Mouse (Mus musculus) hindbrain, postnatal 0 days (tissue): Measurements from ENCODE around the gene Hhipl1. TPM values are rescaled to one million over a fixed set of nuclear protein-coding genes. Genes with fewer than 3 reads are reported as not detected.

Experiments
- ATAC-seq: fragments of 200-750 bp; cut with Nextera tagmentation; 2 replicates; pipeline ENCODE4 v1.8.0; 2017; ENCODE audit warnings: mild to moderate bottlenecking, moderate TSS enrichment, moderate library complexity
- DNase-seq: peaks from one replicate; pipeline ENCODE4 v3.0.0-alpha.2; 2015; ENCODE audit warnings: low spot score
- H3K27ac ChIP-seq: fragments of 300-500 bp; sonication (generic); 2 replicates; pipeline ENCODE4 v1.5.1; 2014; ENCODE audit warnings: mild to moderate bottlenecking
- H3K27me3 ChIP-seq: fragments of 300-500 bp; sonication (generic); 2 replicates; pipeline ENCODE4 v1.6.1; 2014; ENCODE audit warnings: low read length, mixed read lengths; ENCODE audit not compliant: insufficient read depth
- H3K36me3 ChIP-seq: fragments of 300-500 bp; sonication (generic); 2 replicates; pipeline ENCODE4 v1.6.1; 2014; ENCODE audit warnings: low read length, mixed read lengths; ENCODE audit not compliant: insufficient read depth
- H3K4me1 ChIP-seq: fragments of 300-500 bp; sonication (generic); 2 replicates; pipeline ENCODE4 v1.6.1; 2014; ENCODE audit warnings: antibody characterized with exemption, low read length, mixed read lengths; ENCODE audit not compliant: insufficient read depth
- H3K4me2 ChIP-seq: fragments of 300-500 bp; sonication (generic); 2 replicates; pipeline ENCODE4 v1.6.1; 2014; ENCODE audit warnings: low read depth, mild to moderate bottlenecking, low read length, moderate library complexity, mixed read lengths
- H3K4me3 ChIP-seq: fragments of 300-500 bp; sonication (generic); 2 replicates; pipeline ENCODE4 v1.5.1; 2014; ENCODE audit warnings: low read length
- H3K9ac ChIP-seq: fragments of 300-500 bp; sonication (generic); replicated peaks from 2 replicates; pipeline ENCODE4 v1.6.1; 2014; ENCODE audit warnings: mild to moderate bottlenecking, low read length, moderate library complexity, mixed read lengths
- H3K9me3 ChIP-seq: fragments of 300-500 bp; sonication (generic); 2 replicates; pipeline ENCODE4 v1.6.1; 2016; ENCODE audit warnings: low read length, mixed read lengths
- CTCF ChIP-seq: IDR thresholded peaks from 2 replicates; pipeline ENCODE4 v1.5.1; 2016; ENCODE audit warnings: antibody characterized with exemption, control low read depth, low read depth
- WGBS: fragments of 180-500 bp; shearing (Covaris S2); extraction: QIAGEN DNeasy Blood & Tissue Kit; methylation state at CpG from one replicate; pipeline ENCODE4 v1.1.7; 2014; 5-methylcytosine and 5-hydroxymethylcytosine counted together
- polyA plus RNA-seq: library from polyadenylated mRNA; unstranded; fragments of >200 nt; fragmentation: Nextera tagmentation; extraction: Ambion mirVana; gene quantifications from 2 replicates; pipeline ENCODE4 v1.2.1, GENCODE M21; 2015
- total RNA-seq: library from RNA; depleted of rRNA; stranded (reverse); fragments of >200 nt; gene quantifications from 2 replicates; pipeline ENCODE4 v1.2.3, GENCODE M21; 2014

Hhipl1 gene
- total and polyA plus RNA-seq, 2 experiments from 2014 or later, result 3.2 to 10.2 TPM

- H3K27ac ChIP-seq, result no peak overlapping the region
- no peaks in the 10 kb centered on the region for H3K9me3 ChIP-seq
- H3K36me3 ChIP-seq, result no peaks in the 10 kb centered on the region
- H3K9ac ChIP-seq, result no peak overlapping the region
- DNase-seq (peak; percentile 52), ATAC-seq (no peak)
- H3K27me3 ChIP-seq, result no peaks in the 10 kb centered on the region
- TF ChIP-seq CTCF, result peak; percentile 72
- WGBS, result 31% methylated on average over 14 of the region's 14 CpGs
- H3K4me2 ChIP-seq, result no peak overlapping the region
- H3K4me3 ChIP-seq, result no peak overlapping the region
- H3K4me1 ChIP-seq, result 0 out of 2 replicates have a peak, but pooled peaks cover 3% of the 10 kb centered on the region
Observed at GRCm38 (mm10) chr12:108307553-108307952, 1.5 kb downstream of the Hhipl1 start.

- Histone ChIP-seq H3K9ac (no peak overlapping the region), H3K9me3 (no peaks in the 10 kb centered on the region), H3K4me1 (0 out of 2 replicates have a peak, but pooled peaks cover 3% of the 10 kb centered on the region), H3K27ac (no peak overlapping the region), H3K36me3 (no peaks in the 10 kb centered on the region), H3K4me2 (no peak overlapping the region), H3K4me3 (no peak overlapping the region), H3K27me3 (no peaks in the 10 kb centered on the region)
- ATAC-seq (no peak), DNase-seq (no peak)
- 75% methylated on average over 16 of the region's 16 CpGs for WGBS
- no peak for TF ChIP-seq CTCF
Observed at GRCm38 (mm10) chr12:108308363-108308856, 2.3 kb downstream of the Hhipl1 start.

DNA sequence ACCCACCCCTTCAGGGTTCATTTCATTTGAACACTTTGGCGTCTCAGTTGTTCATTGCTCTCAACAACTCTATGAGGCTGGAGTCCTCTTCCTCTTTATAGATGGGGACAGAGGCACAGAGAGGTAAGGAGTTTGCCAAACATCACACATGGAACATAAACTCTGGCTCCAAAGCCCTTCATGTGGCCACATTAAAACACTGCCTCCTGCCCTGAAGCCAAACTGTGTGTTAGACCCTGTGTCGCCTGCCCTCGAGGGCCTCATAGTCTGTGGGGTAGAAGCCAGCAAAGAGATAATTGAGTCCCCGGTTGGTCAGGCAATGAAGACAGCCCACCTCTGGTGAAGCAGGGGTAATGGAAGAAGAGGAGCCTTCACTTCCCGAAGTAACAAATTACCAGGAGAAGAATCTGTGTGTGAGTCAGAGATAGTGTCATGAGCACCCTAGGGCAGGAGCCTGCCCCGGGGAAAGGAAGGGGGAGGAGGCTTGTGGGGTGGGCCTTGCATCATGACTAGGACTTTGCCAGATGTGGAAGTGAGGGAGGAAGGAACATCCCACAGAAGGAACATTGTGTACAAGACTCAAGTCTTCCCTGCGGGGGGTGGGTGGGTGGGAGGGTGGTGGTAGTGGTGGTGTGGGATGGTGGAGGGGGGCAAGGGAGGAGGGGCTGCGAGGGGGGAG lies 3.2 kb downstream of the Hhipl1 start:
- TF ChIP-seq CTCF, result no peak
- ATAC-seq, result no peak
- Histone ChIP-seq H3K27me3 (no peaks in the 10 kb centered on the region), H3K4me1 (0 out of 2 replicates have a peak, but pooled peaks cover 3% of the 10 kb centered on the region), H3K36me3 (no peaks in the 10 kb centered on the region), H3K9me3 (no peaks in the 10 kb centered on the region), H3K4me2 (no peak overlapping the region), H3K9ac (no peak overlapping the region), H3K27ac (no peak overlapping the region), H3K4me3 (no peak overlapping the region)
- no peak for DNase-seq
- 61% methylated on average over 8 of the region's 8 CpGs for WGBS

- H3K27ac ChIP-seq, result no peak overlapping the region
- H3K9ac ChIP-seq, result no peak overlapping the region
- no peak overlapping the region for H3K4me3 ChIP-seq
- H3K9me3 ChIP-seq, result no peaks in the 10 kb centered on the region
- no peaks in the 10 kb centered on the region for H3K36me3 ChIP-seq
- TF ChIP-seq CTCF, result no peak
- DNase-seq (no peak), ATAC-seq (no peak)
- H3K4me1 ChIP-seq, result 0 out of 2 replicates have a peak, but pooled peaks cover 3% of the 10 kb centered on the region
- H3K4me2 ChIP-seq, result no peak overlapping the region
- H3K27me3 ChIP-seq, result no peaks in the 10 kb centered on the region
- WGBS, result 87% methylated on average over 4 of the region's 4 CpGs
Observed at GRCm38 (mm10) chr12:108310041-108310440, 4.0 kb downstream of the Hhipl1 start.

- Histone ChIP-seq H3K36me3 (no peaks in the 10 kb centered on the region), H3K9ac (no peak overlapping the region), H3K27ac (no peak overlapping the region), H3K4me3 (no peak overlapping the region), H3K27me3 (no peaks in the 10 kb centered on the region), H3K4me1 (0 out of 2 replicates have a peak, but pooled peaks cover 3% of the 10 kb centered on the region), H3K9me3 (no peaks in the 10 kb centered on the region), H3K4me2 (no peak overlapping the region)
- ATAC-seq (no peak), DNase-seq (no peak)
- TF ChIP-seq CTCF, result no peak
- 63% methylated on average over 7 of the region's 7 CpGs for WGBS
Observed at GRCm38 (mm10) chr12:108310456-108311027, 4.5 kb downstream of the Hhipl1 start.

GRCm38 (mm10) chr12:108311741-108312290 lies 5.7 kb downstream of the Hhipl1 start:
- WGBS, result 88% methylated on average over 27 of the region's 27 CpGs
- H3K9ac ChIP-seq, result no peak overlapping the region
- no peaks in the 10 kb centered on the region for H3K27me3 ChIP-seq
- no peaks in the 10 kb centered on the region for H3K36me3 ChIP-seq
- H3K4me3 ChIP-seq, result no peak overlapping the region
- ATAC-seq (no peak), DNase-seq (no peak)
- H3K4me2 ChIP-seq, result no peak overlapping the region
- no peak for TF ChIP-seq CTCF
- H3K4me1 ChIP-seq, result no peaks in the 10 kb centered on the region
- H3K27ac ChIP-seq, result no peak overlapping the region
- no peaks in the 10 kb centered on the region for H3K9me3 ChIP-seq
